Mouse (Mus musculus) kidney, adult 9 months (tissue): Measurements from ENCODE around the gene Car15.

ENCODE experiments used
- DNase-seq: peaks from one replicate; pipeline ENCODE4 v3.0.0; 2022

The Car15 gene

GRCm38 (mm10) chr16:17838051-17838450, at the start of gene Car15:
Gene Car15, minus strand, starts transcription at chr16:17838364.
- DNase-seq = peak; percentile 44

DNA sequence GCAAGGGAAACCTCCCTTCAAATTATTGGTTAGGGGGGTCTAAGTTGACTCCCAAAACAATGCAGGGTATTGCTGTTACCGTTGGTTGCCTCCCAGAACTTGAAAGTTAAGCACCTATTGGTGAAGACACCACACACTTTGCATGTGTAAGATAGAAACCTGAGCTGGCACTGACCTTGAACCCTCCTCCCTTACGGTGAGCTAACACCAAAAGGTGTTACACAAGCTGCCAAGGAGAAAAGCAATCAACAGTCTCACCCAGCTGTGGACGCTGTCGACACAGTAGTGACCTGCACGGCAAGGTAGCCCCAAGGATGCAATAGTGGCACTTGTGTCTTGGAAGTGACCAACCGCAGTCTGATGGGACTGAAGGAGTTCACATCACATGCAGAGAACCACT, 46.0 kb upstream of the Car15 start:
- DNase-seq = peak; percentile 22

- DNase-seq = no peak
These were observed 44.0 kb upstream of the Car15 start for GRCm38 (mm10) chr16:17882196-17882595.

GRCm38 (mm10) chr16:17879571-17879970, 41.4 kb upstream of the Car15 start:
- DNase-seq = no peak

DNA sequence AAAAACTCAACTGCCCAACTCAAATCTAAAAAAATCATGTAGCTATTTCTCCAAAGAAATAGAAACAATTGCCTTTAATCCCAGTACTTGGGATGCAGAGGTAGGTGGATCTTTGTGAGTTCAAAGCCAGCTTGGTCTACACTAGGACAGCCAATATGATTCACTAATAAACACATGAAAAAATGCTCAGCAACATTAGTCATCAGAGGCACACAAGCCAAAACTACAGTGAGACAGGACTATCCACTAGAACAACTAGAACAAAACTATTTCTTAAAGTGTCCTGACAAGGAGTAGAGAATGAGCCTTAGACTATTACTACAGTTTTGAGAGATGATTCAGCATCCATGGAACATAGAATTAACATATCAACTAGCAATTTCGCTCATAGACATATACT, 37.9 kb upstream of the Car15 start:
- no peak for DNase-seq

DNA sequence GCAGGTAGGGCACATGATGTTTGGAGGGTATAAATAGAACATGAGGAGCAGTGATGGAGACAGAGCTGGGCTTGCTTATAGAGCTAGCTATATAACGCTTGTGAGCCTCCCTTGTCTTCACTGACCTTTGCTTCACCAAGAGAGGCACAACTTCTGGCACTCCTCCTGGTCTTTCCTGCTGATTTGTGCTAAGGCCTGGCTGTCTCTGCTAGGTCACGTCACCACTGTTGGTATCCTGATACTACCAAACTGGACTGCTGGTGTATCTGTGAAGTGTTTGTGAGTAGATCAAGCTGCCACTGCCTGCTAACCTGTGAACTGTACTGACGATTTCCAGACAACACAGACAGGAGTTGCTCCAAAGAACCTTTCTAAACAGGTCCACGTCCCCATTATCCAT, 37.0 kb upstream of the Car15 start:
- DNase-seq = no peak

DNA sequence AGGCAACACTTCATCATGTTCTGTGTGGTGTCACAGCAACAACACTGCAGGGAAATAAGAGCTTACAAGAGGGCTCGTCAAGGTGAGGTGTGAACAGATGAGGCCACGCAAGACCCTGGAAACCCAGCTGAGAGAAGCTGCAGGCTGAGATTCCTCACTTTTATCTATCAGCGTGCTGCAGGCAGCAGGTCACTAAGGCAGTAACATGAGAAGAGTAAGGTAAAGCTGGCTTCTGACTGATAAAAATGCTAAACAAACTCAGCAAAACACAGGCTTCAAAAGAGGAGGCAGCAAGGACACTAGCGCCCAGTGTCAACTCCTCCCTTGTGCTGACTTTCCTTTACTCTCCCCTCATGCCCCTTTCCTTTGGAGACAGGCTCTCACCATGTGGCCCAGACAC, 34.8 kb upstream of the Car15 start:
- no peak for DNase-seq

GRCm38 (mm10) chr16:17871248-17871647, 33.1 kb upstream of the Car15 start:
- DNase-seq = no peak

GRCm38 (mm10) chr16:17865770-17866169, 27.6 kb upstream of the Car15 start:
- DNase-seq = peak; percentile 60

GRCm38 (mm10) chr16:17865293-17865692, 27.1 kb upstream of the Car15 start:
- DNase-seq = peak; percentile 61

GRCm38 (mm10) chr16:17858592-17858991, 20.4 kb upstream of the Car15 start:
- no peak for DNase-seq

- DNase-seq = no peak
These were observed 19.0 kb upstream of the Car15 start for GRCm38 (mm10) chr16:17857157-17857556.

GRCm38 (mm10) chr16:17853263-17853662, 15.1 kb upstream of the Car15 start:
- no peak for DNase-seq

- no peak for DNase-seq
These were observed 13.7 kb upstream of the Car15 start for GRCm38 (mm10) chr16:17851860-17852259.

DNA sequence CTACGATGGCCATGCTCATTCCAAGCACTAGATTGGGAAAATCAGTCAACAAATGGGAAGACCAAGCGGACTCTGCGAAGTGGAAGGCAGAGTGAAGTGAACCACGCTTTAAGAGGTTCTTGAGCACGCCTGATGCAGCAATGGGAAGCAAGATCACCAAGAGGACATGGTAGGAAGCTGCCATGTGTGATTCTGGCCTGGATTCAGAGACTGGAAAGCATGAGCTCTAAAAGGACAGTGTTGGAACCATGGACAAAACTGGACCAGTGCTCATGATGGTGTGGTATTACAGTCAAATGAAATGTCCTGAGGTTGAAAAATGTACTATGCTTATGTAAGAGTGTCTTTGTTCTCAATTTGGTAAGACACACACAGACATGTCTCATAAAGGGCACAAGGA, 13.2 kb upstream of the Car15 start:
- DNase-seq = no peak

GRCm38 (mm10) chr16:17849486-17849885, 11.3 kb upstream of the Car15 start:
- DNase-seq = no peak

GRCm38 (mm10) chr16:17848928-17849327, 10.8 kb upstream of the Car15 start:
- DNase-seq = peak; percentile 65

DNA sequence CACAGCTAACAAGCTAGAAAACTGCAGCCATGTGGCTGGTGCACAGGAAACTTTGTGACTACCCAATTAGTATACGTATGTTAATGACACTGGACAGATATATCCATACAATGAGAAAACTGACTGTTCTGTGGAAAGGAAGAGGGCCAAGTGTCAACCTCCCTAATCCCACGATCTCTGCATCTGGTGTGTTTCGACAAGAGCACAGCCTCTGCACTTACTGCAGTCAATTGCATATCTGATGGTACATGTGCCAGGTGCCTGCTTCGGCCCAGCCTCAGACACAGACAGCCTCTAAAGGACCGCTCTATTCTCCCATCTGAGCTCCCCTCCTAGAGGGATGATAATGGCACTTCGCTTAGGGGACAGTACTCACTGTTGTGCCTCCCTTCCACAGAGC, 10.3 kb upstream of the Car15 start:
- no peak for DNase-seq

DNA sequence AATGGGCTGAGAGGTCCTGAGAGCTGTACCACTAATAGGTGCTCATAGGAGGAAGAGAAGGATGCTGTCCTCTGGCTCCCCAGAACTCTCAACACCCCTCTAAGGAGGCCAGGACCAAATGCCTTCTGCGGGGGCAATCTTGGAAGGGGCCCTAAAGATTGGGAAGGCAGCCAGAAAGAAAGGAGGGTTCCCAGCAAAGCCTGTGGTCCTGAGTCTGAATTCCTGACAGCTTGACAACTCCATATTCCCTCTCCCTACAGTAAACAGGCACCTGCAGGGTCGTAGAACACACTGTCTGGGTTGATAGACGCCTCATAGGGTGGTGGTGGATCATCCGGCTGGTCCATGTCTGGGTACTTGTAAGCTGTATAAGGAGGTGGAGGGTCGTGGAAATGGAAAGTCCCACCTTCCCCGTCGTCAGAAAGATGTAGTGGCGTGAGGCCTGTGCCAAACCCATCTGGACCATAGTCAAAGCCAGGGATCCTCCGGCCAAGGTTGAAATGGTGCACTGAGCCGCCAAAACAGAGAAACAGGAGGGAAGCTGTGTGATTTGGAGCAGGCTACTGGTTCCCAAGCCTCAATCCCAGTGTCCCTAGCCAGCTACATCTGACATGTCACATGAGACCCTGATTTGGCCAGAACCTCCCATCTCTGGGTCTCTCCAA, 5.7 kb upstream of the Car15 start:
- DNase-seq = no peak

- no peak for DNase-seq
These were observed 4.3 kb upstream of the Car15 start for GRCm38 (mm10) chr16:17842437-17842836.

- DNase-seq = no peak
These were observed 1.8 kb upstream of the Car15 start for GRCm38 (mm10) chr16:17839976-17840375.

GRCm38 (mm10) chr16:17835481-17835880, 2.7 kb downstream of the Car15 start:
- DNase-seq = no peak

DNA sequence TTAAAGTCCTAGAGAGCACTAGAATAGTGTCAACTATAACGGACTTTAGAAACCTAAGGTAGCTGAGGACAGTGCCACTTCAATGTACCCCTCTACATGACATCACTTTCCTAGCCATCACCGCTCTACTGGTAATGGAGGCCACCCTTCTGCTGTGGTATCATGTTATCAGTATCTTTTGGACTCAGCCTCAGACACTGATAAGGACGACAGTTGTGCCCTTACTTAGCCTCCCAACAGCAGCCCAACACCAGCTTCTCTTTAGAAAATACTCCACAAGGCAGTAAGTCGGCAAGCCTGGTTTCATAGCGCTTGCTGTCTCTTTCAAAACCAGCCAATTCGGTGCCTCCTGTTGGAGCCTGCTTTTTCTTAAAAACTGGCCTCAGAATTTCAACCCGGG, 3.6 kb downstream of the Car15 start:
- DNase-seq = no peak

- DNase-seq = no peak
These were observed 4.3 kb downstream of the Car15 start for GRCm38 (mm10) chr16:17833681-17834399.

- DNase-seq = no peak
These were observed 4.9 kb downstream of the Car15 start for GRCm38 (mm10) chr16:17833321-17833680.
